Comparison of ENCODE assay signal across 12 mouse cellular contexts in the genomic region with DNA sequence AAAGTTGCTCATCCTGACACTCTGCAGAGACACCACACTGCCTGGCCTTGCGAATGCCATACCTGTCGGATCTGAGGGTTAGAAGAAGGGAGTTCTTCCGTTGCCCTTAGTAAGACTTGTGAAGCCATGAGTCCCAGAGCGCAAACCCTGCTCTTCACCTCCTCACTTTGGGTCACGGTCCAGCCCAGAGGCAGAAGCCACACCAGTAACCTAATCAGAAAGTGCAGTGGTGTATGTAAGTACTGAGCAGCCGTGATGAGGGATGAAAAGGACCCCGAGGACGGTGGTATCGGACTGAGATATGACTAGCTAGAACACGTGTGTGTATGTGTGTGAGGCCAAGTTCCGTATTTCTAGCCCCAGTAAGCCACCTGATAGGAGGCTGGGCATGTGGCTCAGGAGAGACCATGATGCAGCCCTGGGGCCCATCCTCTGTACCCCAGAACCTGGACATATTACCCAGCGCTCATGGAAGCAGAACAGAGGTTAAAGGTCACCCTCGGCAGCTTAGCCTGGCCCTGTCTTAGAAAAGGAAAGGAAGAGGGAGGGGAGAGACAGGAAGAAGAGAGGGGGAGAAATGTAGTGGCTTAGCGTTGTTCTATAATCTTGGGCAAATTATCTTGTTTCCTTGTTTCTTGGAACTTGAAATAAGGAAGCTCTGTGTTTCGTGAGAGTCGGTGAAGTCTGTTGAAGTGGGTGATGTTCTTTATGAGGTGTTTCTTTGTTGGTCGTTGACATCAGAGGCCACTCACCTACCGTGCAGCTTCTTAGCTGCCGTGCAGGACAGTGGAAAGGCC. TPM values are rescaled to one million over a fixed set of nuclear protein-coding genes. Genes with fewer than 3 reads are reported as not detected.
A peak's percentile ranks its signal among the peaks of the same experiment; 100 is the strongest.
DNase-seq lines count a peak whose midpoint lies in the region; ATAC-seq and TF ChIP-seq lines count a peak whose summit lies in the region.
"Had no signal": no experiment of that assay in that cellular context is flagged by ENCODE, and none has a peak within 500 bp of the region (broad histone marks: within the 10 kb centered on the region; RNA-seq: fewer than 3 reads in every experiment).

No protein-coding gene starts in this region.

- no peak for TF ChIP-seq EP300 in heart, postnatal 0 days (IDR thresholded peaks at IDR 0.05; ENCODE audit: low read depth)
- no peak for TF ChIP-seq EP300 in stomach, postnatal 0 days (optimal IDR thresholded peaks at IDR 0.05)

- no peak overlapping the region for H3K4me2 ChIP-seq in heart, postnatal 0 days (ENCODE audit: low read depth, low read length)
- no peak overlapping the region for H3K4me2 ChIP-seq in stomach, embryonic 15.5 days
- no peak overlapping the region for H3K4me2 ChIP-seq in stomach, postnatal 0 days (replicated peaks; ENCODE audit: low read depth)
- H3K4me2 ChIP-seq in liver, embryonic 13.5 days, result peak overlapping the region; percentile 67
- H3K4me2 ChIP-seq: intestine, embryonic 15.5 days had no signal

- H3K27me3 ChIP-seq in heart, postnatal 0 days (ENCODE audit: control insufficient read depth, insufficient read depth, low read length), result no peaks in the 10 kb centered on the region
- no peaks in the 10 kb centered on the region for H3K27me3 ChIP-seq in stomach, embryonic 15.5 days (replicated peaks)
- no peaks in the 10 kb centered on the region for H3K27me3 ChIP-seq in stomach, postnatal 0 days (ENCODE audit: control insufficient read depth, insufficient read depth, low read length)
- H3K27me3 ChIP-seq in liver, embryonic 13.5 days, result no peaks in the 10 kb centered on the region
- H3K27me3 ChIP-seq in hindbrain, embryonic 10.5 days (ENCODE audit: insufficient read depth, poor library complexity, severe bottlenecking), result no peaks in the 10 kb centered on the region
- H3K27me3 ChIP-seq: intestine, embryonic 15.5 days had no signal

- DNase-seq in heart, postnatal 0 days (ENCODE audit: low spot score), result peak; percentile 18
- DNase-seq in heart, adult 18-20 months, result no peak
- DNase-seq in stomach, postnatal 0 days (ENCODE audit: low spot score), result no peak
- no peak for DNase-seq in liver, embryonic 13.5 days
- DNase-seq in hindbrain, embryonic 10.5 days (ENCODE audit: low spot score), result no peak
- DNase-seq in right cerebral cortex, postnatal 4 days, result no peak
- DNase-seq: adrenal gland, adult 2 months; cerebellum, adult 18-20 months; gastrocnemius, postnatal 10 days; right cerebral cortex, adult 18-20 months had no signal

- H3K27ac ChIP-seq in heart, postnatal 0 days (ENCODE audit: low read depth), result no peak overlapping the region; the same call in 1 of the 2 replicates
- peak overlapping the region; percentile 89; the same call in 1 of the 2 replicates for H3K27ac ChIP-seq in stomach, embryonic 15.5 days
- no peak overlapping the region for H3K27ac ChIP-seq in stomach, postnatal 0 days (replicated peaks)
- peak overlapping the region; percentile 100 for H3K27ac ChIP-seq in liver, embryonic 13.5 days
- no peak overlapping the region; the same call in 1 of the 2 replicates for H3K27ac ChIP-seq in hindbrain, embryonic 10.5 days

- 71% methylated on average over 19 of the region's 19 CpGs for WGBS in heart, postnatal 0 days
- WGBS in stomach, embryonic 15.5 days, result 76% methylated on average over 19 of the region's 19 CpGs
- WGBS in stomach, postnatal 0 days, result 79% methylated on average over 19 of the region's 19 CpGs
- WGBS in liver, embryonic 13.5 days (ENCODE audit: insufficient replicate concordance), result 39% methylated on average over 19 of the region's 19 CpGs
- WGBS in hindbrain, embryonic 10.5 days, result 80% methylated on average over 19 of the region's 19 CpGs

- no peaks in the 10 kb centered on the region for H3K9me3 ChIP-seq in heart, postnatal 0 days (replicated peaks; ENCODE audit: control insufficient read depth, low read length)
- no peaks in the 10 kb centered on the region for H3K9me3 ChIP-seq in stomach, embryonic 15.5 days
- H3K9me3 ChIP-seq in stomach, postnatal 0 days (ENCODE audit: control insufficient read depth, low read length), result no peaks in the 10 kb centered on the region
- H3K9me3 ChIP-seq in liver, embryonic 13.5 days (replicated peaks), result no peaks in the 10 kb centered on the region
- H3K9me3 ChIP-seq in hindbrain, embryonic 10.5 days, result no peaks in the 10 kb centered on the region
- H3K9me3 ChIP-seq: intestine, embryonic 15.5 days had no signal

- no peak overlapping the region for H3K4me3 ChIP-seq in heart, postnatal 0 days (ENCODE audit: low read depth, low read length)
- H3K4me3 ChIP-seq in stomach, embryonic 15.5 days (replicated peaks), result no peak overlapping the region
- no peak overlapping the region for H3K4me3 ChIP-seq in stomach, postnatal 0 days (ENCODE audit: low read depth, low read length)
- peak overlapping the region; percentile 50 for H3K4me3 ChIP-seq in liver, embryonic 13.5 days (replicated peaks)
- H3K4me3 ChIP-seq in hindbrain, embryonic 10.5 days, result no peak overlapping the region
- H3K4me3 ChIP-seq: intestine, embryonic 15.5 days had no signal

- H3K4me1 ChIP-seq in heart, postnatal 0 days (ENCODE audit: control insufficient read depth, insufficient read depth), result peaks cover 16% of the 10 kb centered on the region; the same call in 1 of the 2 replicates
- peaks cover 29% of the 10 kb centered on the region for H3K4me1 ChIP-seq in stomach, embryonic 15.5 days
- peaks cover 4% of the 10 kb centered on the region; the same call in 1 of the 2 replicates for H3K4me1 ChIP-seq in stomach, postnatal 0 days (replicated peaks; ENCODE audit: control insufficient read depth, insufficient read depth)
- peaks cover 67% of the 10 kb centered on the region for H3K4me1 ChIP-seq in liver, embryonic 13.5 days (replicated peaks)
- H3K4me1 ChIP-seq in hindbrain, embryonic 10.5 days (replicated peaks), result peaks cover 40% of the 10 kb centered on the region

- peaks cover 11% of the 10 kb centered on the region for H3K36me3 ChIP-seq in heart, postnatal 0 days (replicated peaks; ENCODE audit: control insufficient read depth, insufficient read depth, low read length)
- H3K36me3 ChIP-seq in stomach, embryonic 15.5 days, result peaks cover 23% of the 10 kb centered on the region
- peaks cover 9% of the 10 kb centered on the region; the same call in 1 of the 2 replicates for H3K36me3 ChIP-seq in stomach, postnatal 0 days (ENCODE audit: control insufficient read depth, insufficient read depth, low read length)
- peaks cover 53% of the 10 kb centered on the region for H3K36me3 ChIP-seq in liver, embryonic 13.5 days
- H3K36me3 ChIP-seq in hindbrain, embryonic 10.5 days, result peaks cover 72% of the 10 kb centered on the region

- no peak for ATAC-seq in heart, postnatal 0 days (ENCODE audit: insufficient read depth, low read depth)
- ATAC-seq in stomach, embryonic 15.5 days (ENCODE audit: insufficient read depth, low FRiP score, low read depth), result no peak
- ATAC-seq in stomach, postnatal 0 days (ENCODE audit: low FRiP score, low TSS enrichment), result no peak
- peak; percentile 30 for ATAC-seq in liver, embryonic 13.5 days (ENCODE audit: low read depth)

- no peak overlapping the region for H3K9ac ChIP-seq in heart, postnatal 0 days (replicated peaks; ENCODE audit: low read depth, low read length)
- H3K9ac ChIP-seq in stomach, embryonic 15.5 days, result no peak overlapping the region
- no peak overlapping the region for H3K9ac ChIP-seq in stomach, postnatal 0 days (ENCODE audit: low read length)
- peak overlapping the region; percentile 75 for H3K9ac ChIP-seq in liver, embryonic 13.5 days
- H3K9ac ChIP-seq: intestine, embryonic 15.5 days had no signal

- no peak for TF ChIP-seq CTCF in heart, postnatal 0 days (IDR thresholded peaks at IDR 0.05; ENCODE audit: low read depth)
- no peak for TF ChIP-seq CTCF in stomach, postnatal 0 days (IDR thresholded peaks at IDR 0.05; ENCODE audit: low read depth)

RNA-seq across cellular contexts. Expression of gene Gan, which starts 43.5 kb away (rescaled TPM):
- total RNA-seq in heart, postnatal 0 days (2014; rRNA removed; ENCODE audit: low replicate concordance), result 3.1 and 4.0 TPM in 2 replicates
- polyA plus RNA-seq in heart, postnatal 0 days (2015; fragmentation: Nextera tagmentation; extraction: Ambion mirVana), result 0.60 and 0.99 TPM in 2 replicates
- total RNA-seq in heart, adult 18-20 months (2021), result 1 to 10 TPM; 4.0 to 5.3 TPM
- 2.3 and 2.8 TPM in 2 replicates for polyA plus RNA-seq in stomach, embryonic 15.5 days (2015; fragmentation: Nextera tagmentation; extraction: Ambion mirVana)
- polyA plus RNA-seq in stomach, postnatal 0 days (2015; fragmentation: Nextera tagmentation; extraction: Ambion mirVana), result 1.5 and 2.4 TPM in 2 replicates
- polyA plus RNA-seq in liver, embryonic 13.5 days (2015; fragmentation: Nextera tagmentation; extraction: Ambion mirVana), result 1.1 and 1.3 TPM in 2 replicates
- 2.1 and 2.8 TPM in 2 replicates for polyA plus RNA-seq in hindbrain, embryonic 10.5 days (2016; fragmentation: Nextera tagmentation; extraction: Ambion mirVana)

RNA-seq across cellular contexts. Expression of gene Cmip, which starts 55.4 kb away (rescaled TPM):
- total RNA-seq in heart, postnatal 0 days (2014; rRNA removed; ENCODE audit: low replicate concordance), result 11.1 and 19.6 TPM in 2 replicates
- 4.9 and 5.7 TPM in 2 replicates for polyA plus RNA-seq in heart, postnatal 0 days (2015; fragmentation: Nextera tagmentation; extraction: Ambion mirVana)
- 10 to 100 TPM; 17.6 to 22.3 TPM for total RNA-seq in heart, adult 18-20 months (2021)
- polyA plus RNA-seq in stomach, embryonic 15.5 days (2015; fragmentation: Nextera tagmentation; extraction: Ambion mirVana), result 31.8 and 32.1 TPM in 2 replicates
- 19.9 and 22.9 TPM in 2 replicates for polyA plus RNA-seq in stomach, postnatal 0 days (2015; fragmentation: Nextera tagmentation; extraction: Ambion mirVana)
- polyA plus RNA-seq in liver, embryonic 13.5 days (2015; fragmentation: Nextera tagmentation; extraction: Ambion mirVana), result 5.8 and 6.7 TPM in 2 replicates
- polyA plus RNA-seq in hindbrain, embryonic 10.5 days (2016; fragmentation: Nextera tagmentation; extraction: Ambion mirVana), result 10.6 and 14.0 TPM in 2 replicates

Comparison
In these comparisons a context has a peak if more than half of its experiments do, and no peak if none do; other contexts are left out.
1. H3K27ac ChIP-seq: peak in stomach, embryonic 15.5 days (single experiment) and liver, embryonic 13.5 days (single experiment); none in heart, postnatal 0 days (single experiment), stomach, postnatal 0 days (single experiment) and hindbrain, embryonic 10.5 days (single experiment).